Mouse (Mus musculus) layer of hippocampus, adult 8-10 months (tissue): ENCODE measurements around the gene Loxl4. TPM values are rescaled to one million over a fixed set of nuclear protein-coding genes. Genes with fewer than 3 reads are reported as not detected.

Experiments
- DNase-seq, 2 experiments: peaks; one replicate each; pipeline ENCODE4 v3.0.0; 2022; ENCODE audit warnings: low spot score in 2 of 2
- total RNA-seq, 4 experiments: library from RNA; stranded (reverse); gene quantifications; 2 replicates each; pipeline ENCODE4 v1.2.4; 2022

The Loxl4 gene
- total RNA-seq, 4 experiments from 2014 or later: 0.16 to 0.47 (median 0.30) TPM

GRCm38 (mm10) chr19:42566283-42567019, 46.2 kb downstream of the Loxl4 start:
- DNase-seq: no peak

- no peak for DNase-seq
These were observed 48.8 kb downstream of the Loxl4 start for GRCm38 (mm10) chr19:42563726-42564270.

DNA sequence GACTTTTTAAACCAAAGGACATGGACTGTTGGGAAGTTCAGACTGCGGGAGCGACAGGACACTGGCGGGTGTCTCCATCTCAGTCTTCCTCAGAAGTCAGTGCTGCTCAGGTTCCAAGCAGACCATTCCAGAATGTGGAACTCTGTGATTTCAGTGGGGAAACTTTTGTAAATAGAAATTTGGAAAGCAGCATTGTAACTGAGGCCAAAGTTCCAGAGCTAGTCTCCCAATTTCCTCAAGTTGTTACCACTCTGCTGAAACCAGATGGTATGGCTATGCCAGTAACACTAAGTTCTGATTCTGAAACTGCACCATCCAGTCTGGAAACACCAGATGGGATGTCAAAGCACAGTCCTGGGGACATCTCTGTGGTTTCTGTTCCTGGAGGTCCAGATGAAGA, 49.6 kb downstream of the Loxl4 start:
- no peak for DNase-seq

- DNase-seq: no peak
These were observed 50.6 kb downstream of the Loxl4 start for GRCm38 (mm10) chr19:42561991-42562390.

GRCm38 (mm10) chr19:42558701-42559100, 53.9 kb downstream of the Loxl4 start:
- no peak for DNase-seq

Other genes with a start within 250 kb of the Loxl4 start
- 100 to 1,000 TPM in 2 of 4 experiments, 10 to 100 TPM in 2; 91.6 to 120 (median 101) TPM for gene Crtac1, start 181.0 kb downstream of the Loxl4 start, total RNA-seq
- 10 to 100 TPM; 24.4 to 27.7 (median 27.2) TPM for gene R3hcc1l, start 94.1 kb downstream of the Loxl4 start, total RNA-seq
- 1 to 10 TPM; 3.7 to 7.7 (median 5.6) TPM for gene Pyroxd2, start 140.0 kb upstream of the Loxl4 start, total RNA-seq
- gene Hps1, start 167.2 kb upstream of the Loxl4 start, total RNA-seq: 10 to 100 TPM; 12.5 to 17.9 (median 15.2) TPM